Mouse (Mus musculus): ENCODE results near the gene Slc9a3r1. TPM values are rescaled to one million over a fixed set of nuclear protein-coding genes. Genes with fewer than 3 reads are reported as not detected.

The Slc9a3r1 gene
- polyA plus RNA-seq, 1 experiment from 2014 or later: 51.7 TPM

DNA sequence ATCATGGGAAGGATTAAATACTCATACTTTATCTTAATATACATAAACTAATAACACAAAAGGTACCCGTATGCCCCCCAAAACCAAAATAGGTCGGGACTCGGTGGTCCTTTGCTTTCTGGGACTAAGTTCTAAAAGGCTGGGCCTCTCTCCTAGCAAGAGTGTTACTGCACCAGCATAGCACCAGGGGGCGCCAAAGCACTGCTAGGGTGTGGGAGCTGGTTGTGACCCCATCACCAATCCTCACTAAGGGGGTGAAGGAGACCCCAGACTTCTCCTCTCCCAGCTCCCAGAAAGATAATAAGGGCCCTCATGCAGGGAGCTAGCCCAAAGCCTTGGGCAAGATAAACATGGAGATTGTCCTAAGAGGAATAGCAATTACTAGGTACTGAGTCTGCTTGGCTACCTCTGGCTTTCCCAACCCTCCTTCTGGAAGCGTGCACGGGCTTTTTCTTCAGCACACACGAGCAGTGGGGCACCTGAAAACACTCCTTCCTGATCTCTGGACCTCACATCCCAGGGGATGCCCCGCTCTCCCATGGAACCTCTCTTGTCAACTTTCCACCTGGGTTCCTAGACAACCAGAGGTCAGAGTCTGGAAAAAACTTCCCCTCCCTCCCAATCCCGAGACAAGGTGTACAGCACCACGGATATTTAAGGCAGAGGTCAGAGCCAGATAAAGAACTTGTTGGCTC lies 2.1 kb upstream of the Slc9a3r1 start:
- Histone ChIP-seq H3K27ac (ENCODE audit: low read length) (no peak overlapping the region), H3K9me3 (replicated peaks; ENCODE audit: control insufficient read depth, low read length) (no peaks in the 10 kb centered on the region; the same call in 1 of the 2 replicates), H3K36me3 (ENCODE audit: control insufficient read depth, insufficient read depth) (no peaks in the 10 kb centered on the region), H3K4me1 (ENCODE audit: control insufficient read depth, insufficient read depth, low read length) (peaks cover 33% of the 10 kb centered on the region), H3K4me2 (ENCODE audit: low read depth, low read length) (no peak overlapping the region), H3K9ac (ENCODE audit: low read length) (no peak overlapping the region), H3K27me3 (ENCODE audit: control insufficient read depth, insufficient read depth, low read length) (peaks cover 17% of the 10 kb centered on the region), H3K4me3 (ENCODE audit: low read length) (no peak overlapping the region)
- 26% methylated on average over 10 of the region's 10 CpGs for WGBS
- ATAC-seq (replicated peaks; ENCODE audit: extremely low read depth, insufficient read depth, low FRiP score): no peak

DNA sequence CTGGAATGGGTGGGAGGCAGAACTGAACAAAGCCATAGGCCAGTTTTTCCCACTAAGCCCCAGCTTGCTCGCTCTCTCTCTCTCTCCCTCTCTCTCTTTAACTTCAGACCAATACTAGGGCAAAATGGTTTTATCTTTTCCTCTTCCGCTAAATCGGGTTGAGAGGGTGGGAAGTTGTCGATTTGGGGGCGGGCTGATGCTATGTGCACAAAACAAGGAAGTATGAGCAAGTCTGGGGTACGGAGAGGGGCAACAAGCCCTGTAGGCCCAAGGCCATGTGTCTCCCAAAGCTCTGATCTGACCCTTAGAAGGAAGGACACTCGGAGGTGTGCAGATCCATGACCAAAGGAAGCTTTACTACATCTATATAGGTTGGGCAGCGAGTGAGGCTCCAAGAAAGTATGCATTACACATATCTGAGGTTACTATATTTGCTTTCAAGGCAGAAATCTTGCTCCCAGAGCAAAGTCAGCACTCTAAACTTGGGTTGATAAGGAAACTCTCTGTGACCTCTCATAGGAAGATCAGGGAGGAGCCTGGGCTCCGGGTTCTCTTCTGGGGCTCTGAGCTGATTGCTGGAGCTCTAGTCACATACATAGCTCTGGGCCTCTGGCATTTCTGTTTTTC lies 1.4 kb upstream of the Slc9a3r1 start:
- H3K36me3 ChIP-seq (ENCODE audit: control insufficient read depth, insufficient read depth): no peaks in the 10 kb centered on the region
- no peak for ATAC-seq (replicated peaks; ENCODE audit: extremely low read depth, insufficient read depth, low FRiP score)
- H3K27ac ChIP-seq (ENCODE audit: low read length): peak overlapping the region; percentile 26; the same call in 1 of the 2 replicates
- H3K4me1 ChIP-seq (ENCODE audit: control insufficient read depth, insufficient read depth, low read length): peaks cover 33% of the 10 kb centered on the region
- WGBS: 34% methylated on average over 9 of the region's 9 CpGs
- H3K9me3 ChIP-seq (replicated peaks; ENCODE audit: control insufficient read depth, low read length): no peaks in the 10 kb centered on the region; the same call in 1 of the 2 replicates
- peaks cover 12% of the 10 kb centered on the region for H3K27me3 ChIP-seq (ENCODE audit: control insufficient read depth, insufficient read depth, low read length)
- H3K4me3 ChIP-seq (ENCODE audit: low read length): no peak overlapping the region
- H3K4me2 ChIP-seq (ENCODE audit: low read depth, low read length): peak overlapping the region; percentile 95; the same call in 1 of the 2 replicates
- H3K9ac ChIP-seq (ENCODE audit: low read length): no peak overlapping the region

- peaks cover 33% of the 10 kb centered on the region for H3K4me1 ChIP-seq (ENCODE audit: control insufficient read depth, insufficient read depth, low read length)
- peaks cover 7% of the 10 kb centered on the region for H3K27me3 ChIP-seq (ENCODE audit: control insufficient read depth, insufficient read depth, low read length)
- no peaks in the 10 kb centered on the region for H3K36me3 ChIP-seq (ENCODE audit: control insufficient read depth, insufficient read depth)
- peak overlapping the region; percentile 95 for H3K4me2 ChIP-seq (ENCODE audit: low read depth, low read length)
- no peak for ATAC-seq (replicated peaks; ENCODE audit: extremely low read depth, insufficient read depth, low FRiP score)
- WGBS: 24% methylated on average over 9 of the region's 9 CpGs
- H3K4me3 ChIP-seq (ENCODE audit: low read length): peak overlapping the region; percentile 82
- H3K9me3 ChIP-seq (replicated peaks; ENCODE audit: control insufficient read depth, low read length): no peaks in the 10 kb centered on the region; the same call in 1 of the 2 replicates
- H3K27ac ChIP-seq (ENCODE audit: low read length): peak overlapping the region; percentile 68
- peak overlapping the region; percentile 72 for H3K9ac ChIP-seq (ENCODE audit: low read length)
These were observed 938 bp upstream of the Slc9a3r1 start for GRCm38 (mm10) chr11:115162205-115162601.

GRCm38 (mm10) chr11:115163568-115164150 lies 518 bp downstream of the Slc9a3r1 start:
- peak overlapping the region; percentile 46; the same call in 1 of the 2 replicates for H3K27ac ChIP-seq (ENCODE audit: low read length)
- peak; percentile 19; the same call in 1 of the 2 replicates for ATAC-seq (replicated peaks; ENCODE audit: extremely low read depth, insufficient read depth, low FRiP score)
- H3K36me3 ChIP-seq (ENCODE audit: control insufficient read depth, insufficient read depth): no peaks in the 10 kb centered on the region
- no peaks in the 10 kb centered on the region; the same call in 1 of the 2 replicates for H3K9me3 ChIP-seq (replicated peaks; ENCODE audit: control insufficient read depth, low read length)
- H3K4me2 ChIP-seq (ENCODE audit: low read depth, low read length): peak overlapping the region; percentile 95
- peak overlapping the region; percentile 82 for H3K4me3 ChIP-seq (ENCODE audit: low read length)
- peaks cover 4% of the 10 kb centered on the region; the same call in 1 of the 2 replicates for H3K27me3 ChIP-seq (ENCODE audit: control insufficient read depth, insufficient read depth, low read length)
- peak overlapping the region; percentile 75 for H3K9ac ChIP-seq (ENCODE audit: low read length)
- H3K4me1 ChIP-seq (ENCODE audit: control insufficient read depth, insufficient read depth, low read length): peaks cover 28% of the 10 kb centered on the region
- WGBS: under 1% methylated on average over 47 of the region's 47 CpGs

DNA sequence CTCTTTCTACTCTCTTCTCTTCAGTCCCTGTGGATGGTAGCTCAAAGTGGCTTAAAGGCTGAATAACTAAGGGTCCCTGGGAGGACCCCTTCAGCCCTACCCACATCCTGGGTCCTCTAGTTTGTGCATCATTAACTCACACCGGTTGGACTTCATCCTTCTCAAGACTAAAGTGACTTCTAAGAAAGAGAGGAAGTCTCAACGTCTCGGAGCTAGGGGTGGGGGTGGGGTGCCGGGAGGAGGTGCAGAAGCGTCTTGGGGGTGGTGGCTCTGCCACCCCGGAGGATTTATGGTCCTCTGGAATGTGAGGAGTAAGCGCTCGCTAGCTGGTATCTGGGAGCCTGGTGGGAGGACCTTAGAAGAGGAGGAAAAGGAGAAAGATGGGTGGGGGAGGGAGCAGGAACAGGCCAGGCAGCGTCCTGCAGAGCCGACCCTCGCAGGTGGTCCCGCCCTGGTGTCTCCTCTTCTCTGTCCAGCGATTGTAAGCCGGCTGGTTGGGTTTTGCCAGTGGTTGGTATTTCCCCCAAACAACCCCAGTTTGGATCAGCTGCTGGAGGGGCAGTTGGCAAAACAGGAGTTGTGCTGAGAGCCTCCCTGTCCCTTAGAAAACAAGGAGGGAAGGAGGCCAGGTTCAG lies 1.3 kb downstream of the Slc9a3r1 start:
- Histone ChIP-seq H3K27me3 (ENCODE audit: control insufficient read depth, insufficient read depth, low read length) (peaks cover 4% of the 10 kb centered on the region; the same call in 1 of the 2 replicates), H3K27ac (ENCODE audit: low read length) (peak overlapping the region; percentile 13; the same call in 1 of the 2 replicates), H3K4me3 (ENCODE audit: low read length) (peak overlapping the region; percentile 82), H3K36me3 (ENCODE audit: control insufficient read depth, insufficient read depth) (no peaks in the 10 kb centered on the region), H3K9me3 (replicated peaks; ENCODE audit: control insufficient read depth, low read length) (no peaks in the 10 kb centered on the region), H3K4me2 (ENCODE audit: low read depth, low read length) (peak overlapping the region; percentile 95), H3K9ac (ENCODE audit: low read length) (peak overlapping the region; percentile 75), H3K4me1 (ENCODE audit: control insufficient read depth, insufficient read depth, low read length) (peaks cover 28% of the 10 kb centered on the region)
- 0% methylated on average over 14 of the region's 14 CpGs for WGBS
- ATAC-seq (replicated peaks; ENCODE audit: extremely low read depth, insufficient read depth, low FRiP score): no peak

GRCm38 (mm10) chr11:115164976-115165374 lies 1.8 kb downstream of the Slc9a3r1 start:
- peak overlapping the region; percentile 95 for H3K4me2 ChIP-seq (ENCODE audit: low read depth, low read length)
- H3K9me3 ChIP-seq (replicated peaks; ENCODE audit: control insufficient read depth, low read length): no peaks in the 10 kb centered on the region
- H3K4me1 ChIP-seq (ENCODE audit: control insufficient read depth, insufficient read depth, low read length): peaks cover 28% of the 10 kb centered on the region
- H3K4me3 ChIP-seq (ENCODE audit: low read length): peak overlapping the region; percentile 82
- H3K9ac ChIP-seq (ENCODE audit: low read length): peak overlapping the region; percentile 75
- H3K36me3 ChIP-seq (ENCODE audit: control insufficient read depth, insufficient read depth): no peaks in the 10 kb centered on the region
- H3K27ac ChIP-seq (ENCODE audit: low read length): no peak overlapping the region
- peaks cover 4% of the 10 kb centered on the region; the same call in 1 of the 2 replicates for H3K27me3 ChIP-seq (ENCODE audit: control insufficient read depth, insufficient read depth, low read length)
- ATAC-seq (replicated peaks; ENCODE audit: extremely low read depth, insufficient read depth, low FRiP score): no peak
- WGBS: 5% methylated on average over 9 of the region's 9 CpGs

- no peaks in the 10 kb centered on the region for H3K36me3 ChIP-seq (ENCODE audit: control insufficient read depth, insufficient read depth)
- WGBS: 86% methylated on average over 3 of the region's 3 CpGs
- no peak overlapping the region for H3K9ac ChIP-seq (ENCODE audit: low read length)
- H3K4me1 ChIP-seq (ENCODE audit: control insufficient read depth, insufficient read depth, low read length): peaks cover 22% of the 10 kb centered on the region
- H3K27ac ChIP-seq (ENCODE audit: low read length): no peak overlapping the region
- peaks cover 4% of the 10 kb centered on the region; the same call in 1 of the 2 replicates for H3K27me3 ChIP-seq (ENCODE audit: control insufficient read depth, insufficient read depth, low read length)
- no peak for ATAC-seq (replicated peaks; ENCODE audit: extremely low read depth, insufficient read depth, low FRiP score)
- no peaks in the 10 kb centered on the region for H3K9me3 ChIP-seq (replicated peaks; ENCODE audit: control insufficient read depth, low read length)
- H3K4me3 ChIP-seq (ENCODE audit: low read length): no peak overlapping the region
- H3K4me2 ChIP-seq (ENCODE audit: low read depth, low read length): no peak overlapping the region
These were observed 3.6 kb downstream of the Slc9a3r1 start for GRCm38 (mm10) chr11:115166776-115167175.

DNA sequence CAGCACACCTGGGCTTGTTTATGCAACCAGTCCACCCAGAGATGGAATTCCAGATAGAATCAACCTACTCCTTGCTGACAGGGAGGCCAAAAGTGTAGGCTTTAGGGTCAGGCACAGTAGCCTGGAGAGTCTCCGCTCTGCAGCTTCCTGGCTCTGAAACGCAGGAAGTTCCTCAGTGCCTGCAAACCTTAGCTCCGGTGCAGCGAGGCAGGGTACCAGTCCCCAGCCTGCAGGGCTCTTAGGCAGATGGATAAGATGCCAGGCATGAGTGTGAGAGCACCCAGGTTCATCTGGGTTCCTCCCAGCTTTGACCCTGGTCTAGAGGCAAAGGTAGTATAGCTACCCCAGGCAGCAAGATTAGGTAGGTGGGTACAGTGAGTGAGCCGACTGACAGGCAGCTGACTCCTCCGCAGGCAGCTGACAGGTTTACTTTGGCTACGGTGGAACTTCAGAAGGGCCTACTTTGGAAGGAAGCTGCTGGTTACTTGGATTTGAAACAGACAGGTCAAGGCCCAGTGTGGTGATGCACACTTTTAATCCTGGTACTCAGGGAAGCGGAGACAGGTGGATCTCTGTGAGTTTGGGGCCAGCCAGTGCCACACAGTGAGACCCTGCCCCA lies 4.6 kb downstream of the Slc9a3r1 start:
- no peaks in the 10 kb centered on the region for H3K9me3 ChIP-seq (replicated peaks; ENCODE audit: control insufficient read depth, low read length)
- no peak overlapping the region for H3K4me2 ChIP-seq (ENCODE audit: low read depth, low read length)
- no peak overlapping the region for H3K27ac ChIP-seq (ENCODE audit: low read length)
- H3K9ac ChIP-seq (ENCODE audit: low read length): no peak overlapping the region
- H3K4me3 ChIP-seq (ENCODE audit: low read length): no peak overlapping the region
- H3K27me3 ChIP-seq (ENCODE audit: control insufficient read depth, insufficient read depth, low read length): peaks cover 4% of the 10 kb centered on the region; the same call in 1 of the 2 replicates
- peaks cover 19% of the 10 kb centered on the region for H3K4me1 ChIP-seq (ENCODE audit: control insufficient read depth, insufficient read depth, low read length)
- 65% methylated on average over 8 of the region's 8 CpGs for WGBS
- no peak for ATAC-seq (replicated peaks; ENCODE audit: extremely low read depth, insufficient read depth, low FRiP score)
- H3K36me3 ChIP-seq (ENCODE audit: control insufficient read depth, insufficient read depth): no peaks in the 10 kb centered on the region

All from heart, embryonic 16.5 days (tissue).